Mouse (Mus musculus): ENCODE measurements around the gene Lgals7. TPM values are rescaled to one million over a fixed set of nuclear protein-coding genes. Genes with fewer than 3 reads are reported as not detected.
"Not testable (repeated sequence)": the region's sequence is repeated elsewhere in the genome, so short reads cannot be mapped to it uniquely, and the experiment has no call there.

Lgals7 gene
- total and polyA plus RNA-seq, 2 experiments from 2014 or later, result 1.1 to 5.0 TPM

DNA sequence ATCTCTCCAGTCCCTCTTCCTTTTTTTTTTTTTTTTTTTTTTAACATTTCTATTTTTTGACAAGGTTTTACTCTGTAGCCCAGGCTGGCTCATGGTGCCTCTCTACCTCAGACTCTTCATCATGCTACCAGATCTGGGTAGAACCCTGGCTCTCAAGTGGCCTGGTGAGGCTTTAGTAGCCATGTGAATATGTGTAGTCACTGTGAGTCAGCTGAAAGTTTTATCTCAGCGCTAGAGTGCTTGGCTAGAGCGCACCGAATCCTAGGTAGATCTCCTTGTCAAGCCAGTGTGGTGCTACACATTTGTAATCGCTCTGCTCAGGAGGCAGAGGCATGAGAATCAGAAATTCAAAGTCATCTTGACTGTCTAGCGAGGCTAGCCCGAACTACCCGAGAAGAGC, 13.5 kb downstream of the Lgals7 start:
- 92% methylated on average over 7 of the region's 7 CpGs for WGBS
- Histone ChIP-seq H3K4me2 (ENCODE audit: low read depth, low read length) (no peak overlapping the region), H3K4me1 (ENCODE audit: insufficient read depth, low read length) (no peaks in the 10 kb centered on the region), H3K4me3 (ENCODE audit: low read length) (no peak overlapping the region), H3K27ac (no peak overlapping the region), H3K27me3 (ENCODE audit: insufficient read depth, low read length) (no peaks in the 10 kb centered on the region), H3K9ac (replicated peaks; ENCODE audit: low read length) (no peak overlapping the region), H3K9me3 (ENCODE audit: low read length) (no peaks in the 10 kb centered on the region), H3K36me3 (ENCODE audit: insufficient read depth, low read length) (no peaks in the 10 kb centered on the region)
- no peak for ATAC-seq
- TF ChIP-seq CTCF (IDR thresholded peaks at IDR 0.05; ENCODE audit: low read depth), result no peak
- DNase-seq (ENCODE audit: low spot score), result no peak

DNA sequence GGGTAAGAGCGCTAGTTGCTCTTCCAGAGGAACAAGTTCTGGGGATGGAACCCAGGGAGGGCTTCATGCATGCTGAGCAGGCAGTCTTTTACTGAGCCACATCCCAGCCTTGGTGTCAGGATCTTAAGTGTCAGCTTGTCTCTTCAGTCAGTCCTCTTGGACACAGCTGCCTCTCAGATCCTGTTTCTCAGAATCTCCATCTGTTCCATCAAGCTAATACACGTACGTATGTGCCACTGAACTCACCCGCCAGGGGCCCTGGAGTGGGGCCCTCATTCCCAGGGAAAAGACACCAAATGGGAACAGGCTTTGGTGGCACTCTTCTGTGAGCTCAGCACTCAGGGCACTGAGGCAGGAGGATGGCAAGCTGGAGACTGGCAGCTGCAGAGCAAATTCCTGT, 14.2 kb downstream of the Lgals7 start:
- H3K4me2 ChIP-seq (ENCODE audit: low read depth, low read length), result no peak overlapping the region
- no peak for TF ChIP-seq CTCF (IDR thresholded peaks at IDR 0.05; ENCODE audit: low read depth)
- H3K27me3 ChIP-seq (ENCODE audit: insufficient read depth, low read length), result no peaks in the 10 kb centered on the region
- no peak overlapping the region for H3K4me3 ChIP-seq (ENCODE audit: low read length)
- no peaks in the 10 kb centered on the region for H3K36me3 ChIP-seq (ENCODE audit: insufficient read depth, low read length)
- WGBS, result 71% methylated on average over 4 of the region's 4 CpGs
- ATAC-seq (no peak), DNase-seq (ENCODE audit: low spot score) (no peak)
- H3K27ac ChIP-seq, result no peak overlapping the region
- H3K9ac ChIP-seq (replicated peaks; ENCODE audit: low read length), result no peak overlapping the region
- no peaks in the 10 kb centered on the region for H3K9me3 ChIP-seq (ENCODE audit: low read length)
- no peaks in the 10 kb centered on the region for H3K4me1 ChIP-seq (ENCODE audit: insufficient read depth, low read length)

DNA sequence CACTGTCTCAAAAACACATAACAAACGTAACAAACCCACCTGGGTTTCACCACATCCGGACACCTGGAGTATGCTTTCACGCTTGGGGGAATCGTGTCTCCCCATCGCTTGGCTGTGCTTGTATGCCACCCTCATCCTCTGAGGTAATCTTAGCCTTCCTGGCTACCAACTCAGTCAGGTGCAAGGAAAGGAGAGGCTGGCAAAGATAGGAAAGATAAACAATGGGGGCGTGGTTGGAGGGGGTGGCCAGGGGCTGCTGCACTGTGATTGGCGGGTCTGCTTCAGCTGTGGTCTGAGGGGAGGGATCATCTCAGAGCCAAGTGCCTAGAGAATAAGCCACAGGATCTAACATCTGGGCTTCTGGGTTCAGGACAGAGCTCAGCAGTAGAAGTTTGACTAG, 16.0 kb downstream of the Lgals7 start:
- no peak overlapping the region for H3K27ac ChIP-seq
- DNase-seq (ENCODE audit: low spot score) (no peak), ATAC-seq (no peak)
- H3K4me3 ChIP-seq (ENCODE audit: low read length), result no peak overlapping the region
- no peak overlapping the region for H3K4me2 ChIP-seq (ENCODE audit: low read depth, low read length)
- TF ChIP-seq CTCF (IDR thresholded peaks at IDR 0.05; ENCODE audit: low read depth), result no peak
- no peak overlapping the region for H3K9ac ChIP-seq (replicated peaks; ENCODE audit: low read length)
- H3K4me1 ChIP-seq (ENCODE audit: insufficient read depth, low read length), result no peaks in the 10 kb centered on the region
- no peaks in the 10 kb centered on the region for H3K9me3 ChIP-seq (ENCODE audit: low read length)
- H3K36me3 ChIP-seq (ENCODE audit: insufficient read depth, low read length), result no peaks in the 10 kb centered on the region
- 73% methylated on average over 7 of the region's 7 CpGs for WGBS
- no peaks in the 10 kb centered on the region for H3K27me3 ChIP-seq (ENCODE audit: insufficient read depth, low read length)

DNA sequence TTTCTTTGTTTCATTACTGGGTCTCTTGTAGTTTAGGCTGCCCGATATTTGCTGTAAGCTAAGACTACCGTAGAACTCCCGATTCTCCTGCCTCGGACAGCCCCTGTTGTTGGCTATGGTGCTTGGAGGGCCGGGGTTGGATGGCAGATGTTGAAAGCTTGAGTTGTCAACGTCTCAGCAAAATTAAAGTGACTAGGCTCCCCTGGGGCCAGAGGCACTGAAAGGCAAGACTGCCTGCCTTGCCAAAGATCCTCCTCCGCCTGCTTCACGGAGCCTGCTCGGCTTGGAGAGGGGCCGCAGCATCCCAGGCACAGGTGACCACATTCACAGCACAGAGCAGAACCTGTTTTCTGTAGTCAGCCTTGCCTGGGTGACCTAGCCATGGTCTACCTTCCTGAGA, 16.9 kb downstream of the Lgals7 start:
- H3K27me3 ChIP-seq (ENCODE audit: insufficient read depth, low read length), result no peaks in the 10 kb centered on the region
- no peak overlapping the region for H3K9ac ChIP-seq (replicated peaks; ENCODE audit: low read length)
- H3K27ac ChIP-seq, result no peak overlapping the region
- WGBS, result 51% methylated on average over 10 of the region's 10 CpGs
- H3K4me1 ChIP-seq (ENCODE audit: insufficient read depth, low read length), result no peaks in the 10 kb centered on the region
- H3K4me3 ChIP-seq (ENCODE audit: low read length), result no peak overlapping the region
- no peak for ATAC-seq
- peak; percentile 46 for DNase-seq (ENCODE audit: low spot score)
- no peaks in the 10 kb centered on the region for H3K36me3 ChIP-seq (ENCODE audit: insufficient read depth, low read length)
- H3K9me3 ChIP-seq (ENCODE audit: low read length), result no peaks in the 10 kb centered on the region
- H3K4me2 ChIP-seq (ENCODE audit: low read depth, low read length), result no peak overlapping the region
- TF ChIP-seq CTCF (IDR thresholded peaks at IDR 0.05; ENCODE audit: low read depth), result no peak

DNA sequence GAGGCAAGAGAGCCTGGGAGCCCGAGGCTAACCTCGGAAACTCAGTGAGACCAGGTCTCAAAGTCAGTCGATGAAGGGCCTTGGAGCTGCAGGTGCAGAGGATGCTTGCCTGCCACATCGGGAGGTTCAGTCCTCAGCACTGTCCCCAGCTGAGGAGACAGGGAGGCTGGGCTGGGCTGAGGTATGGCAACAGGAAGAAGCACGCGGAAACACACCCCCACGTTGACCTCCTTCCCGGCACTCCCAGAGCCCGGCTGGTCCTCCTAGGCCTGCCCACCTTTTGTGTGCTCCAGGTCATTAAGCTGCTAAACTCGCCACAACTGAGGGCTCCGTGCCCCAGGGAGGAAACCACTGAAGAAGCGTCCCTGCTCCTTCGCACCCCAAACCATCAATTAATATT, 17.5 kb downstream of the Lgals7 start, which contains the start of gene Capn12:
TSS of gene Capn12 (plus strand) at position 224 of the 400 bp plus-strand sequence.
- TF ChIP-seq CTCF (IDR thresholded peaks at IDR 0.05; ENCODE audit: low read depth), result no peak
- no peak within 1 kb of the TSS for H3K9ac ChIP-seq (replicated peaks; ENCODE audit: low read length)
- H3K4me3 ChIP-seq (ENCODE audit: low read length), result no peak within 1 kb of the TSS
- WGBS, result 39% methylated on average over 13 of the region's 13 CpGs
- H3K4me1 ChIP-seq (ENCODE audit: insufficient read depth, low read length), result no peaks in the 10 kb centered on the region
- H3K27me3 ChIP-seq (ENCODE audit: insufficient read depth, low read length), result no peaks in the 10 kb centered on the region
- no peak for DNase-seq (ENCODE audit: low spot score)
- no peaks in the 10 kb centered on the region for H3K36me3 ChIP-seq (ENCODE audit: insufficient read depth, low read length)
- H3K9me3 ChIP-seq (ENCODE audit: low read length), result no peaks in the 10 kb centered on the region
- H3K27ac ChIP-seq, result no peak within 1 kb of the TSS
- no peak within 1 kb of the TSS for H3K4me2 ChIP-seq (ENCODE audit: low read depth, low read length)
- ATAC-seq, result no peak

DNA sequence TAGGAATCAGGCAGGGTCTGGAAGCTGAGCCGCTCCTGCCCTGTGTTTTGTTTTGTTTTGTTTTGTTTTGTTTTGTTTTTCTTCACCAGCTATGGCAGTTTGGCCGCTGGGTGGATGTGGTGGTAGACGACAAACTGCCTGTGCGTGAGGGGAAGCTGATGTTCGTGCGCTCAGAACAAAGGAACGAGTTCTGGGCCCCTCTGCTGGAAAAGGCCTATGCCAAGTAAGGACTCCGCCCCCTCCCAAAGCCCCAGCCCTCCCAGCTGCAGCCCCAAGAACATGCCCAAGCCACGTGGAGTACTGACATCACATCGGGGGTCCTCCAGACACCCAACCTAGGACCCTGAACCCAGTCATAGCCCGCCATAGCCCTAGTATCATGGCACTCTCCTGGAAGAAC, 19.4 kb downstream of the Lgals7 start:
- Histone ChIP-seq H3K9me3 (ENCODE audit: low read length) (no peaks in the 10 kb centered on the region), H3K36me3 (ENCODE audit: insufficient read depth, low read length) (no peaks in the 10 kb centered on the region), H3K4me3 (ENCODE audit: low read length) (no peak overlapping the region), H3K27ac (no peak overlapping the region), H3K27me3 (ENCODE audit: insufficient read depth, low read length) (peaks cover 9% of the 10 kb centered on the region), H3K9ac (replicated peaks; ENCODE audit: low read length) (no peak overlapping the region), H3K4me2 (ENCODE audit: low read depth, low read length) (no peak overlapping the region), H3K4me1 (ENCODE audit: insufficient read depth, low read length) (no peaks in the 10 kb centered on the region)
- DNase-seq (ENCODE audit: low spot score), result no peak
- WGBS, result 78% methylated on average over 11 of the region's 11 CpGs
- no peak for TF ChIP-seq CTCF (IDR thresholded peaks at IDR 0.05; ENCODE audit: low read depth)
- no peak for ATAC-seq

DNA sequence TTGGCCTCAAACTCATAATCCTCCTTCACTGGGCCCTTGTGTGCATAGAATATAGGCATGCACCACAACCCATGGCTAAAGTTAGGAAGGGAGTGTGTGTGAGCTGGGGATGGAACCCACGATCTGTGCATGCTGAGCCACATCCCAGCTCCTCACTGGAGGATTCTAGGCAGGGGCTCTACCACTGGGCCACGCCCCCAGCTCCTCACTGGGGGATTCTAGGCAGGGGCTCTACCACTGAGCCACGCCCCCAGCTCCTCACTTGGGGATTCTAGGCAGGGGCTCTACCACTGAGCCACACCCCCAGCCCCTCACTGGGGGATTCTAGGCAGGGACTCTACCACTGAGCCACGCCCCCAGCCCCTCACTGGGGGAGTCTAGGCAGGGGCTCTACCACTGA, 20.1 kb downstream of the Lgals7 start:
- H3K27me3 ChIP-seq (ENCODE audit: insufficient read depth, low read length); ATAC-seq; H3K4me2 ChIP-seq (ENCODE audit: low read depth, low read length); H3K36me3 ChIP-seq (ENCODE audit: insufficient read depth, low read length); H3K9me3 ChIP-seq (ENCODE audit: low read length); H3K27ac ChIP-seq; DNase-seq (ENCODE audit: low spot score); H3K9ac ChIP-seq (replicated peaks; ENCODE audit: low read length); H3K4me3 ChIP-seq (ENCODE audit: low read length); H3K4me1 ChIP-seq (ENCODE audit: insufficient read depth, low read length): not testable (repeated sequence)
- WGBS, result 88% methylated on average over 4 of the region's 4 CpGs
